Mouse (Mus musculus) heart, embryonic 12.5 days (tissue): Measurements from ENCODE around the gene Mtmr3. TPM values are rescaled to one million over a fixed set of nuclear protein-coding genes. Genes with fewer than 3 reads are reported as not detected.

Experiments used
- ATAC-seq: fragments of 200-750 bp; cut with Nextera tagmentation; 2 replicates; pipeline ENCODE4 v1.8.0; 2017; ENCODE audit warnings: moderate TSS enrichment, moderate library complexity; ENCODE audit not compliant: insufficient number of reproducible peaks, low FRiP score
- H3K27ac ChIP-seq: fragments of 300-500 bp; sonication (generic); 2 replicates; pipeline ENCODE4 v1.5.1; 2016; ENCODE audit warnings: mild to moderate bottlenecking, moderate library complexity; ENCODE audit not compliant: poor library complexity, severe bottlenecking
- H3K27me3 ChIP-seq: fragments of 300-500 bp; sonication (generic); replicated peaks from 2 replicates; pipeline ENCODE4 v1.6.1; 2016; ENCODE audit warnings: mild to moderate bottlenecking, moderate library complexity
- H3K36me3 ChIP-seq: fragments of 300-500 bp; sonication (generic); 2 replicates; pipeline ENCODE4 v1.6.1; 2016; ENCODE audit warnings: mild to moderate bottlenecking, moderate library complexity
- H3K4me1 ChIP-seq: fragments of 300-500 bp; sonication (generic); replicated peaks from 2 replicates; pipeline ENCODE4 v1.6.1; 2016; ENCODE audit warnings: mild to moderate bottlenecking
- H3K4me2 ChIP-seq: fragments of 300-500 bp; sonication (generic); 2 replicates; pipeline ENCODE4 v1.6.1; 2016; ENCODE audit warnings: mild to moderate bottlenecking, moderate library complexity
- H3K4me3 ChIP-seq: fragments of 300-500 bp; sonication (generic); 2 replicates; pipeline ENCODE4 v1.5.1; 2016; ENCODE audit warnings: mild to moderate bottlenecking
- H3K9ac ChIP-seq: fragments of 300-500 bp; sonication (generic); 2 replicates; pipeline ENCODE4 v1.6.1; 2016; ENCODE audit warnings: mild to moderate bottlenecking, moderate library complexity
- H3K9me3 ChIP-seq: fragments of 300-500 bp; sonication (generic); replicated peaks from 2 replicates; pipeline ENCODE4 v1.6.1; 2016; ENCODE audit warnings: mild to moderate bottlenecking, moderate library complexity
- WGBS: fragments of 180-500 bp; shearing (Covaris S2); methylation state at CpG from one replicate; pipeline ENCODE4 v1.1.7; 2016; 5-methylcytosine and 5-hydroxymethylcytosine counted together
- polyA plus RNA-seq: library from polyadenylated mRNA; unstranded; fragments of >200 nt; fragmentation: Nextera tagmentation; extraction: Ambion mirVana; gene quantifications from 2 replicates; pipeline ENCODE4 v1.2.1, GENCODE M21; 2016

The Mtmr3 gene
- polyA plus RNA-seq, 1 experiment from 2014 or later: 33.9 TPM

GRCm38 (mm10) chr11:4437318-4437717 lies 157.3 kb downstream of the Mtmr3 start:
- no peak for ATAC-seq
- no peak overlapping the region for H3K4me3 ChIP-seq
- no peaks in the 10 kb centered on the region for H3K27me3 ChIP-seq
- H3K9ac ChIP-seq: no peak overlapping the region
- 0 out of 2 replicates have a peak, but pooled peaks cover 4% of the 10 kb centered on the region for H3K4me1 ChIP-seq
- no peak overlapping the region for H3K4me2 ChIP-seq
- H3K27ac ChIP-seq: no peak overlapping the region
- WGBS: 86% methylated on average over 1 of the region's 1 CpGs
- H3K9me3 ChIP-seq: no peaks in the 10 kb centered on the region
- H3K36me3 ChIP-seq: no peaks in the 10 kb centered on the region

GRCm38 (mm10) chr11:4436631-4437030 lies 158.0 kb downstream of the Mtmr3 start:
- Histone ChIP-seq H3K4me3 (no peak overlapping the region), H3K9ac (no peak overlapping the region), H3K36me3 (no peaks in the 10 kb centered on the region), H3K27ac (no peak overlapping the region), H3K4me2 (no peak overlapping the region), H3K4me1 (0 out of 2 replicates have a peak, but pooled peaks cover 4% of the 10 kb centered on the region), H3K9me3 (no peaks in the 10 kb centered on the region), H3K27me3 (no peaks in the 10 kb centered on the region)
- no peak for ATAC-seq
- 77% methylated on average over 3 of the region's 3 CpGs for WGBS

- Histone ChIP-seq H3K9me3 (no peaks in the 10 kb centered on the region), H3K27me3 (no peaks in the 10 kb centered on the region)
- no peak for ATAC-seq
These were observed 160.2 kb downstream of the Mtmr3 start for GRCm38 (mm10) chr11:4434461-4434860.

More at GRCm38 (mm10) chr11:4434461-4434860, 160.2 kb downstream of the Mtmr3 start:
- Histone ChIP-seq H3K4me3 (no peak overlapping the region), H3K4me2 (no peak overlapping the region), H3K4me1 (no peaks in the 10 kb centered on the region), H3K36me3 (no peaks in the 10 kb centered on the region), H3K9ac (no peak overlapping the region), H3K27ac (no peak overlapping the region)
- WGBS: 58% methylated on average over 4 of the region's 4 CpGs

Other genes with a start within 250 kb of the Mtmr3 start
- 0.38 and 0.41 TPM in 2 replicates for gene Hormad2, start 153.8 kb downstream of the Mtmr3 start, polyA plus RNA-seq
- gene Gm11032, start 25.2 kb upstream of the Mtmr3 start, polyA plus RNA-seq: not detected in 2 replicates
- 28.0 and 29.6 TPM in 2 replicates for gene Ascc2, start 42.9 kb upstream of the Mtmr3 start, polyA plus RNA-seq
- 1,618 and 1,621 TPM in 2 replicates for gene Uqcr10, start 109.5 kb upstream of the Mtmr3 start, polyA plus RNA-seq
- 48.1 and 53.6 TPM in 2 replicates for gene Zmat5, start 109.8 kb upstream of the Mtmr3 start, polyA plus RNA-seq
- 0.15 and 0.18 TPM in 2 replicates for gene Cabp7, start 151.9 kb upstream of the Mtmr3 start, polyA plus RNA-seq